Mouse (Mus musculus): Measurements from ENCODE around the gene Eif4enif1.
"Not testable (repeated sequence)": the region's sequence is repeated elsewhere in the genome, so short reads cannot be mapped to it uniquely, and the experiment has no call there.

Gene Eif4enif1

DNA sequence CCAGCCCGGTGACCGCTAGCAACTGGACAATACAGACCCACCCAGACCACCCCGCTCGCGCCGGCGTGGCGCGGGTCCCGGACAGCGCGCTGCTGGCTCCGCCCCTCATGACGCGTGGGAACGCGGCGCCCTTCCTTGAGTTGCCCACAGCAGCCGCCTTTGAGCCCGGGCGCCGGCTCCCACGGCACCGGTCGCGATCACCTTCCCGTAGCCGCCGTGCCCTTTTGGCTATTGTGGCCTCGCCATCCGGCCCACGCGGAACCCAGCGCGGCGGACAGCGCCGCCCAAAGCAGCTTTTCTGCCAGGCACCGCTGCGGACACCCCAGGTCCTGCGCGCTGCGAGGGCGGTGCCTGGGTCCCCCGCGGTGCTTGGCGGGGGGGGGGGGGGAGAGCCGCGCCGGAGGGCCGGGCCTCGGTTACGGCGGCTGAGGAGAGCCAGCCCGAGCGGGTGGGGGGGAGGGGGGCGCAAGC, at the start of gene Eif4enif1:
Gene Eif4enif1, plus strand, starts transcription at position 162 of the 471 bp plus-strand sequence.
- peak; percentile 53 for DNase-seq (ENCODE audit: low read depth)

DNA sequence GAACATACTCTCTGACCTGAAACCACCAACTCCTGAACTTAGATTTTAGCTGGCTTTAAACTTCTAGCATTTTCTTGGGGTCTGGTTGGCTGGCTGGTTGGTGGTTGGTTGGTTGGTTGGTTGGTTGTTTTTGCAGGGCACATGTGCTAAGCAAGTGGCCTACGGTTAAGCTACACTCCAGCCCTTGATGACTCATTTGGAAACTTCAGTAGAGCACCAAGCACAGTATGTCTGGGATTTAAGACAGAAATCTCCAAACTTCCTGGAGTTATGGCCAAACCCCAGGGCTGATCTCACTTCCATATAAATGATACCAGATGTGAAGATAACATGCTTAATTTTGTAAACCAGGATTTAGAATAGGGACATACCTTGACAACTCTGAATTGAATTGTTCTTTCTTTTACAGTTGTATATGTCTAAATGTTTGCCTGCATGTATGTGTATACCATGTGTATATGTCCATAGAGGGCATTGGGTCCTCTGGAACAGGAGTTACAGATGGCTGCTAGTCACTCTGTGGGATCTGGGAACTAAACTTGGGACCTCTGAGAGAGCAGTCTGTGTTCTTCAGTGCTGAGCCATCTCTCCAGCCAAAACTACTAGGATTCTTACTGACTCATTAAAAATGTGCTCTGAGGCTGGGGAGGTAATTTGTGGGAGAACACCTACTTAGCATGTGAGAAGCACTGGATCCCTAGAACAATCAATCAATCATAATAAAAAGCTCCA, 48.4 kb upstream of the Eif4enif1 start:
- not testable (repeated sequence) for DNase-seq (ENCODE audit: low read depth)

DNA sequence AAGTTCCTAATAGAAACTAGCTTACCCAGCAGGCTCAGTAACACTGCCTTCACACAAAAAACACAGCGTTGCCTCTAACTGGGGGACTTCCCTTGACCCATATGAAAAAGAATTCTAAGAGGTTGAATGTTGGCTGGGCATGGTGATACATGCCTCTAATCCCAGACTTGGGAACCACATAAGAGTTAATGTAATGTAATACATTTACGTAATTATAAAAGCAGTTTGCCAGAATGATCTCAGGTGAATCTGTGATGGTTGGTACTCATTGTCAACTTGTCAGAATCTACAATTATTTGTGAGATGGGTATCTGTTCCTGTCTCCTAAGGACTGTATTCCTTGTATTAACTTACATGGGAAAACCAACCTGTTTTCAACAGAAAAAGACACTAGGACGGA, 45.2 kb upstream of the Eif4enif1 start:
- DNase-seq (ENCODE audit: low read depth), result not testable (repeated sequence)

DNA sequence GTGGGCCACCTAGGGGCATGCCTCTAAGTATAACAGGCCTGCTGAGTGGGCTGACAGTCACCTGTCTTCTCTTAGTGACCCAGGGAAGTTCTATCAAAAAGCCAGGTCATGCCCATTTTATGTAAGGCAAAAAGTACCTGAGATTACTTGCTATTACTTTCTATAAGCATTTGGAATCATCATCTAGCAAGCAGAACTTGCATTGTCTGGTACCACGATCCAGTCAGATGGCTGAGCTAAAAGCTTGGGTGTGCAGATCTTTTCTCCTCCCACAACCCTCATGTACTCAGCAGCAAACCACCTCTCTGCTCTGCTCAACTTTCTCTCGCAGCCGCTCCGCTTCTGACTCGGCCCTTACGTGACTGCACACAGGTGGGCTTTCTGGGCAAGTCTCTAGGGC, 44.2 kb upstream of the Eif4enif1 start:
- DNase-seq (ENCODE audit: low read depth), result not testable (repeated sequence)

DNA sequence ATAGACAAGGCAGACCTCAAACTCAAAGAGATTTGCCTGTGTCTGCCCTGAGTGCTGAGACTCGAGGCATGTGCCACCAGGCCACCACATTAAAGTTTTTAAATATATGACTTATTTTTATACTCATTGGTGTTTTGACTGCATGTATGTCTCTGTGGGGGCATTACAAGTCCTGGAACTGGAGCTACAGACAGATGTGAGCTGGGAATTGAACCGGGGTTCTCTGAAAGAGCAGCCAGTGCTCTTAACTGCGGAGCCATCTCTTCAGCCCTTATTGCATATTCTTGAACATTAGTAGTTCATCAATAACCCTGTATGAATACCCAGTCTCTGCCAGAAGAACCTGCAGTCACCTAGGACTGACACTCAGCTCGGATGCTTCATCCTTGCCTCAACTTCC, 43.4 kb upstream of the Eif4enif1 start:
- DNase-seq (ENCODE audit: low read depth), result not testable (repeated sequence)

DNA sequence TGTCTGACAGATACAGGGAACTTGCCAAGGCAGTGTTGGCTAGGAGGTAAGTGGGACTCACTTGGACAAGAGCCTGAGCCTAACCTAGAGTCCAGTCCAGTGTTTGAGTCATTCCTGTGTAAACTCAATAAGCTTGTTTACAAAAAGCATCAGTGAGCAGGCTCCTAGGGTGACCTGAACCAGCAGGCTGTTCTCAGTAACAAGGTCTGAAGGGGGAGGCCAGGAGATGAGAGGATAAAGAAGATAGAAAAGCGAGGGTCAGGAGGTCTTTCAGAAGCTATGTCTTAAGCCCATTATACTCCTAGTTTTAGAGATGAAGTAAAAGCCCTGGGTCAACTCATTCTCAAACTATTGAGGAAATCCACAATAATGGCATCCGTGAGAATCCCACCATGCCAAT, 40.8 kb upstream of the Eif4enif1 start:
- DNase-seq (ENCODE audit: low read depth), result not testable (repeated sequence)

DNA sequence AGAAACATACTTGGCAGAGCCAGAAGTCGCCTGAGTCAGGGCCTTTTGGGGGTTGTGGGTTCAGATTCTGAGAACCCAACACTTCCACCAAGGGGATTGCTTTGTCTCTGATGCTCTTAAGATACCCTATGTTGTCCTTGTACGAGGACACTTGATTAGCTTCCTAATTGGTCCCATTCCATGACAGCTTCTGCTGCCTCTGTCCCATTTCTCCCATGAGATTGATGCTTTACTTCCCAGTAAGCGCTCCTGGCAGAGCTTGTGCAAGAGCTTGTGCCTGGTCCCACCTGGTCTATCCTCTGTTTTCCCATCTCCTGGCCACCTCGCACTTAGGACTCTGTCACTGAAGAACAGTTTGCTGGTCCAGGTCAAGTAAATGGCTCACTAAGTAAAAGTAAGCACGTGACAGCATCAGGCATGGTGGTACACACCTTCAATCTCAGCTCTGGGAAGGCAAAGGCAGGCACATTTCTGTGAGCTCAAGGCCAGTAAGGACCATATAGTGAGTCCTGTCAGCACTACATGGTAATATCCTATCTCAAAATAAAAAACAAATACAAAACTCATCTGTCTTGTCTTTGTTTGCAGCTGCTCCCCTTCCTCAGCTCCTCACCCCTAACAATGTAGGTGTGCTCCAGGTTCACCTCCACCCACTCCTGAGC, 39.8 kb upstream of the Eif4enif1 start:
- not testable (repeated sequence) for DNase-seq (ENCODE audit: low read depth)

DNA sequence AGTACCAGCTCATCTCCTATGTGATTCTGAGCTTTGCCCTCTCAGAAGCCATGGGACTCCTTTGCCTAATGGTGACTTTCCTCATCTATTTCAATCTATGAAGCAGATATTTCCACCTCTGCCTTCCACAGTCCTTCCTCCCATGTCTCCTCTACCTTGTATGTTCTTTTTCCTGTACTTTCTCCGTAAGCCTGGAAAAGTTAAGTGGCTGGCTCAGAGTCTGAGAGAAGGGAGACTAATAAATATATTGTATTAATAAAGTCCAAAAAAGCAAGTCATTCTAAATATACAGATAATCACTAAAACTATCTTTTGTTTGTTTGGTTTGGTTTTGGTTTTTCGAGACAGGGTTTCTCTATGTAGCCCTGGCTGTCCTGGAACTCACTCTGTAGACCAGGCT, 39.1 kb upstream of the Eif4enif1 start:
- not testable (repeated sequence) for DNase-seq (ENCODE audit: low read depth)

DNA sequence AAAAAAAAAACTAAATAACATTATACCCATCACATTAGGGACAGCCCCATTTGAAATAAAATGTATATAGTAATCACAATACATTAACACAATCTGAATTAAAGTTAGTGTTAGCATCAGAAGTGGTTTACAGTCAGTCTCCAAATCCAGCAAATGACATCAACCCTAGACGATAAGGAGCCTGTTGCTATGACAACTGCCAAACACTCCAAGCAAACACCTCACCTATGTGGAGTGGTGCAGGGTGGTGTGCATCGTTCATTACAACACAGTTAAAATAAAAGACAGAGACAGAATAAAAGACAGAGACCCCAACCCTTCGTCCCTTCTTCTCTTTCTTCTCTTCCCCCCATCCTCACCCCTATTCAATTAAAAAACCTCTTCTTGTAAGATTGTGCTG, 38.5 kb upstream of the Eif4enif1 start:
- not testable (repeated sequence) for DNase-seq (ENCODE audit: low read depth)

DNA sequence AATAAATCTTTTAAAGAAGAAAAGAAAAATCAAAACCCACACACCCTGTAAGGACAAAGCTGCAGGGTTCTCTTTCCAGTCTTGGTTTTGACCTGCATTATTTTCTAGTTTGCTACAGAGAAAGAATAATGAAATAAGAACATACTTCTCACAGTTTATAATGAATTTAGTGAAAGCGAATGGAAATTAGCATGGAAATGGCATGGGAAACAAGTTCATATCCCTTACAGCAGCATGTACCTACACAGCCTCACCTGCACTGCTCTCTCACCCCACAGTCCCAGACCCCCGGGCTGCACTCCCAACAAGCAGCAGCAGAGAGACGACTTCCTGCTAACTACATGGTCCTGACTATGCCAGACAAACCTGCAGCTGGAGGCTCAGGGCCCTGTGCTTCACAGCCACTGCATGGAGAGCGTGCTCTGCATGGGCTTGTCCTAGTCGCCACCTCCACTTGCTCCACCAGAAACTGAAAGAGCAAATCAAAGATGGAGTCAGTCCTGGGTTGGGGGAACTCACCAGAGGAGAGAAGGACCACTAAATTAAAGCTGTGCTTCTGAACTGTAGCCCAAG, 36.9 kb upstream of the Eif4enif1 start:
- DNase-seq (ENCODE audit: low read depth), result not testable (repeated sequence)

DNA sequence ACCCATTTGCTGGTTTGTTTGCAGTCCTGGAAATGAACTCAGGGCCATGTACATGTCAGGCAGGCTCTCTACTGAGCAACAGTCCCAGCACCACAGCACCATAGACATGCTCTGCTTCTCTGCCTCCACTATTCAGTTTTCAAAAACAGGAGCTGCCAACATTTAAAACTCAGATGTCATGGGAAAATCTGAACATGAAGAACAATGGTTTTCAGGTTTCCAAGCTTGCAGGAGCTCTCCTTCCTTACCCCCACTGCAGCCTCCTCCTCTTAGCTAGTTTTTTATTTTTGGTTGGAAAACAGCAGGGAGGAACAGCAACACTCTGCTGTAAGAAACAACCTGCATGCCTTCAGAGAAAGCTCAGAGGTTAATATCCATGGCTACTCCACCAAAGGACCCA, 35.9 kb upstream of the Eif4enif1 start:
- not testable (repeated sequence) for DNase-seq (ENCODE audit: low read depth)

DNA sequence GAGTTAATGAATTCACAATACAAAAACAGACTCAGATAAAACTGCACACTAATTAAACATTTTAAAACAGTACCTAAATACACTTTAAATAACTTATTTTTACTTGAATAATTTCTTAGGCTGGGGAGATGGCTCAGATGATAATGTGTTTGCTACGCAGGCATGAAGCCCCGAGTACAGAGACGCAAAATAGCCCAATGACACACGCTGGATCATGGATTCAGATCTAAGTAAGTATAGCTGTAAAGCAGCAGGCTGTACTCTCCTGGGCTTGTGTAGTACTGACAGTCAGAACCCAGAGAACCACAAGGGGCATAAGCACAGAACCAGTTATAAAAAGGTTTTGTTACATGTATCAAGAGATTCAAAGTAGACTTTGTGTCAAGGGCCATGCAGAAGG, 35.1 kb upstream of the Eif4enif1 start:
- not testable (repeated sequence) for DNase-seq (ENCODE audit: low read depth)

DNA sequence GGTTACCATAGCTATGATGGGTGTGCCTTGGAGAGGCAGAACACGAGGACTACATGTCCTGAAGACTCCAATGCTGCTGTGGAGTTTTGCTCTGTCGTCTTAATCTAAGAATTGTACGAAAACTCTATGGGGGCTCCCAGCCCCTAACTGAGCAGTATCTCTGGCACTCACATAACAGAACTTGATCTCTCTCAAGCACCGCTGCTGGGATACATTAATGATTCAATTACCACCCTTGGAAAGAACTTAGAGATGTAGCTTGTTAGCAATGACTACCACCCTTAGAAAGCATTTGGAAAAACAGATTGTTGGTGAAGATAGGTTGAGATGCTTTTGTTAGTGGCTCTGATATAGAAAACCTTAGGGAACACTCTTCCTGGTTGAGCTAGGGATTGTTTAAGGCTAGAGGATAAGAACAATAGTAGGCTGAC, 34.6 kb upstream of the Eif4enif1 start:
- DNase-seq (ENCODE audit: low read depth), result not testable (repeated sequence)

DNA sequence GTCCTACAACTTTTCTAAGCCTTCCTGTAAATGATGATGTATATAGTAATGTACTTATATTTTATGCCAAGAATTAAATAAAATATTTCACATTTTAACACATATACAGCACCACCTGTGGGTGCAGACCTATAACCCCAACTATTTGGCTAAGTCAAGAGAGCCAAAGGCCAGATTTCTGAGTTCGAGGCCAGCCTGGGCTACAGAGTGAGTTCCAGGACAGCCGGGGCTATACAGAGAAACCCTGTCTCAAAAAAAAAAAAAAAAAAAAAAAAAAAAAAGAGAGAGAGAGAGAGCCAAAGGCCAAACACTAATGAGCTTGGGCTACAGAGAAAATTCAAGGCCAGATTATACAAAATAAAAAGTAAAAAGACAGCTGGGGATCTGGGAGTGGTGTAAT, 33.1 kb upstream of the Eif4enif1 start:
- not testable (repeated sequence) for DNase-seq (ENCODE audit: low read depth)

DNA sequence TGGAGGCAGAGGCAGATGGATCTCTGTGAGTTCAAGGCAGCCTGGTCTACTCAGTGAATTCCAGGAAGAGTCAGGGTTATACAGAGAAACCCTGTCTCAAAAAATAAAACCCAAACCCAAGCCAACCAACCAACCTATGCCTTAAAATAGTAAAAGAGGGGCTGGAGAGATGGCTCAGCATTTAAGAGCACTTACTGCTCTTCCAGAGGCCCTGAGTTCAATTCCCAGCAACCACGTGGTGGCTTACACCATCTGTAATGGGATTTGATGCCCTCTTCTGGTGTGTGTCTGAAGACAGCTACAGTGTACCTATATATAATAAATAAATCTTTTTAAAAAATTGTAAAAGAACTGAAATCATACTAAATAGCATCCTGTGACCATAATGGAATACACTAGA, 30.3 kb upstream of the Eif4enif1 start:
- not testable (repeated sequence) for DNase-seq (ENCODE audit: low read depth)

DNA sequence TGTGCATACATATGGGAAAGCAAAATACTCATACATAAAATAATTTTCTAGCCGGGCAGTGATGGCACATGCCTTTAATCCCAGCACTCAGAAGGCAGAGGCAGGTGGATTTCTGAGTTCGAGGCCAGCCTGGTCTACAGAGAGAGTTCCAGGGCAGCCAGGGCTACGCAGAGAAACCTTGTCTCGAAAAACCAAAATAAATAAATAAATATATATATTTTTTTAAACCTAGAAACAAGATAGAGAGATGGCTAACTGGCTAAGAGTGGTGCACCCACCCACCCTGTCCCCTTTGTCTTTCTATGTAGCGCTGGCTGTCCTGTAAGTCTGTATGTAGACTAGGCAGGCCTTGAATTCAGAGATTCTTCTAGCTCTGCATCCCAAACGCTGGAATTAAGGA, 29.7 kb upstream of the Eif4enif1 start:
- not testable (repeated sequence) for DNase-seq (ENCODE audit: low read depth)

DNA sequence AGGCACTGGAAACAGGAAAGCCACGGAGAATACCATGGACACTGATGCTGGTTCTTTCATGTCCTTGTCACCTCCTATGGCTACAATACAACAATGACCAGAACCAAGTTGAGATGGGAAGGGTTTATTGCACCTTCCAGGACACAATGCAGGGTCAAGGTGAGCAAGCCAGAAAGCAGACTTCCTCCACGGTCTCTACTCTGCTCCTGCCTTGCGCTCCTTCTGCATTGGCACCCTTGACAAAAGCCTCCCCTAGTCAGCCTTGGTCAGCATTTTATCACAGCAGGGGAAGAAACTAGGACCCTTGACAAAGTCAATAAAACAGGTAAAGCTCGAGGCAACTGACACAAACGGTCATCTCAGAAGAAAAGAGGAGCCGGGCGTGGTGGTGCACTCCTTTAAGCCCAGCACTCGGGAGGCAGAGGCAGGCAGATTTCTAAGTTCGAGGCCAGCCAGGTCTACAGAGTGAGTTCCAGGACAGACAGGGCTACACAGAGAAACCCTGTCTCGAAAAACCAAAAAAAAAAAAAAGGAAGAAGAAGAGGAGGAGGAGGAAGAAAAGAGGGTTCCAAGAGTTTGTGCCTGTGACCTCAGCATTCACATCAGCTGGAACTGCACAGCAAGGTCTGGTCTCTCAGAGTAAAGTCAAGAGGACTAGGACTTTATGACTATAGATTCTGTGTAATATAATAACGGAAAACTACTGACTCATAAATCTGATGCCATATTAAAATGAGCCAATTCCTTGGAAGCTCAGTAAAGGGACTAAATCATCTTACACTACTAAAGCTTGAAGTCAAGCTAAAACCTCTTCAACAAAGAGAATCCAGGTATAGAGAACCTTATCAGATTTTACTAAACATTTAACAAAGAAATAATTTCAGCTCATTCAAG, 28.5 kb upstream of the Eif4enif1 start:
- DNase-seq (ENCODE audit: low read depth), result not testable (repeated sequence)

DNA sequence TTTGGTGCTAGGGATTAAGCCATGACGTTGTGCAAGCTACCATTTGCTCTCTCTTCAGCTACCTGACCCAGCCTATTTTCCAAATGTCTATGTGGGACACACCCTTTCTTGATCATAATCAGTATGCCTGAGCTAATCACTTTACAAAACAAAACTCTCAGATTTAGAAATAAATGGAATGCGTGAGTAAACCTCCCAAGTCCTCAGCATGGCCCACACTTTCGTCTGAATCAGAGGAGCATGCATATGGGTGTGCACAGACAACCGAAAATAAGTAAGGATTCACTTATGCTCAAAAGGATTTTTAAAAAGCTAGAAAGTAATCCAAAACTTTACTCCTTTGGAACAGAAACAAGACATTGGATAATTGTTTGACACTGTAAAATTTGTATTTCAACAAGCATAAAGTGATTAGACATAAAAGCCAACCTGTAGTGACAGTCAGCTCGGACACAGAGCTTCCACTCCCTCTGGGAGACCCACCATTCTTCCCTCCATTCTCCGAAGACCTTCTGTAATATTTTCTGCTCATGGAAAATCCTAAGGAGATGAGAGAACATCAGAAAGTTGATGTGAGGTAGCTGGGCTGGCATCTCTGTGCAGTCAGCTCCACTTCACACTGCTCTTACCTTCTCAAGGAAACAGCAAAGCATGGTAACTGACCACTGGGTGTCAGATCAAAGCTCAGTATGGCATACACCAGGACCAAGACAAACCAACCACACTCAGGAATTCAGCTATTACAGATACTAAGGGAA, 23.0 kb upstream of the Eif4enif1 start:
- not testable (repeated sequence) for DNase-seq (ENCODE audit: low read depth)

DNA sequence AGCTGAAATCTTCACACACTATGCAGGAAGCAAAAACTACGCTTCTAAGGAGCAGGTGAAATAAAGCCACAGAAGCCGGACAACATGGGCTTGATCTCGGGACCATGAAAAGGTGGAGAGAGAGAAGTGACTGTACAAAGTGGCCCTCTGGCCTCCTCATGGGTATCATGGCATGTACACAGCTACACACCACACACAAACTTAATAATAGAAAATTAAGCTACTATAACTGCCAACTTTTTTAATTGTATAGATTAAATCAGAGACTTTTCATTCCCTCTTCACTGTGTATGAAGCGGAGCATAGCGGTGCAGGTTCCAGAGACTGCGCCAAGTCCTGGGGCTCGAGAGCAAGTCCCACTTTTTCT, 22.5 kb upstream of the Eif4enif1 start:
- DNase-seq (ENCODE audit: low read depth), result not testable (repeated sequence)

DNA sequence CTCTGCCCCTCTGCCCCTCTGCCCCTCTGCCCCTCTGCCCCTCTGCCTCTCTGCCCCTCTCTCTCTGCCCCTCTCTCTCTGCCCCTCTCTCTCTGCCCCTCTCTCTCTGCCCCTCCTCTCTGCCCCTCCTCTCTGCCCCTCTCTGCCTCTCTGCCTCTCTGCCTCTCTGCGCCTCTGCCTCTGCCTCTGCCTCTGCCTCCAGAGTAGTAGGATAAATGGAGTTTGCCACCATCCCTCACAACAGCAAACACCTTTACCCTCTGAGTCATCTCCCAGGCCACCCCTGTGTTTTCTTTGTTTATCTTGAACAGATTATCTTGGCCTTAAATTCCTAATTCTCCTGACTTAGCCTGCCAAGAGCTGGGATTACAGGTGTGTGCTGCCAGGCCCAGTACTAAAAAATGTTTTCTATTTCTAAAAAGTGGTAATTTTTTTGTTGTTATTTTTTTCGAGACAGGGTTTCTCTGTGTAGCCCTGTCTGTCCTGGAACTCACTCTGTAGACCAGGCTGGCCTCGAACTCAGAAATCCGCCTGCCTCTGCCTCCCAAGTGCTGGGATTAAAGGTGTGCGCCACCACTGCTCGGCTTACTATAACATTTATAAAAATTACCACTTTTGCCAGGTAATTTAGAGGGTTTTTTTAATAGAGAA, 21.6 kb upstream of the Eif4enif1 start:
- DNase-seq (ENCODE audit: low read depth), result not testable (repeated sequence)

DNA sequence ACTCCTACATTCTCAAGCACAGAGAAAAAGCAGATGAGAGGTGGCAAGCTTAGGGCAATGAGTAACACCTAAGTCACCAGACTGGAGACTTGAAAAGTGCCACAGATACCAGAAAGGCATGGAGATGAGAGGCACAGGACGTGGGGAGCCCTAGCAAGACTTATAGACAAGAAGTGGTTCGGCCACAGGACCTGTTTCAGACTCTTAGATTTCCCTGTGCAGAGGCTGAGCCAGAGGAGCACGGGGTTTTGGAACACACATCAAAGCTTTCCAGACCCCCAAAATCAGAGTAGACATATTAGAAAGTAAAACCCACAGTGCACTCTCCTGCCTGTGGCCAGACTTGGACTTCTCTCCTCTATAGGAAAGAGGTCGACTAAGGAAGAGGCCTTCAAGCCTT, 20.9 kb upstream of the Eif4enif1 start:
- DNase-seq (ENCODE audit: low read depth), result not testable (repeated sequence)

All from c-Kit-positive CD71-negative TER-119-negative erythroid progenitor cells, embryonic 14.5 days (primary cell).